Mouse (Mus musculus): ENCODE results near the gene Fgd6. TPM values are rescaled to one million over a fixed set of nuclear protein-coding genes. Genes with fewer than 3 reads are reported as not detected.

The Fgd6 gene
- polyA plus RNA-seq, 1 experiment from 2014 or later: 2.2 TPM

- H3K36me3 ChIP-seq (ENCODE audit: control insufficient read depth, insufficient read depth): peaks cover 11% of the 10 kb centered on the region; the same call in 1 of the 2 replicates
- H3K4me2 ChIP-seq (replicated peaks; ENCODE audit: low read depth): no peak overlapping the region
- H3K4me3 ChIP-seq (ENCODE audit: low read depth, low read length): no peak overlapping the region
- H3K9me3 ChIP-seq (ENCODE audit: control insufficient read depth): no peaks in the 10 kb centered on the region
- H3K4me1 ChIP-seq (replicated peaks; ENCODE audit: control insufficient read depth, insufficient read depth, low read length): 0 out of 2 replicates have a peak, but pooled peaks cover 2% of the 10 kb centered on the region
- no peak overlapping the region for H3K9ac ChIP-seq (ENCODE audit: low read depth, low read length)
- no peak for TF ChIP-seq CTCF (IDR thresholded peaks at IDR 0.05; ENCODE audit: low read depth)
- no peaks in the 10 kb centered on the region for H3K27me3 ChIP-seq (replicated peaks; ENCODE audit: control insufficient read depth, insufficient read depth, low read length)
- 54% methylated on average over 12 of the region's 12 CpGs for WGBS
- ATAC-seq: peak; percentile 70
- no peak overlapping the region for H3K27ac ChIP-seq (ENCODE audit: low read depth, low read length)
Observed at GRCm38 (mm10) chr10:94116781-94117340, 81.1 kb downstream of the Fgd6 start.

DNA sequence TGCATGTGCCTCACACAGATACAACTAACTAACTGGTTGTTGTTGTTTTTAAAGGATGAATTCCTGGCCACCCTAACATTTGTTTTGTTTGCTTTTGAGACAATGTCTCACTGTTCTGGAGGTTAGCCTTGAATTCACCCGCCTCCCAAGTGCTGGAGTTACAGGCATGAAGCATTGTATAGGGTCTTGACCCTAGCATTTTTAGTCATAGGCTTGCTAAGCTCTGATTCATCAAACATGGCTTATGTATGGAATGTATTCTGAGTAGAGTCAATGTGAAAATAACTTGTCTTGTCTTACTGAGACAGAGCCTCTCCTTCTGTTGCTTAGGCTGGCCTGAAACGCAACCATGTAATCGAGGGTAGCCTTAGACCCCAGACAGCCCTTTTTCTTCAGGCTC, 82.1 kb downstream of the Fgd6 start:
- no peak overlapping the region for H3K9ac ChIP-seq (ENCODE audit: low read depth, low read length)
- H3K4me1 ChIP-seq (replicated peaks; ENCODE audit: control insufficient read depth, insufficient read depth, low read length): 0 out of 2 replicates have a peak, but pooled peaks cover 2% of the 10 kb centered on the region
- no peak overlapping the region for H3K4me3 ChIP-seq (ENCODE audit: low read depth, low read length)
- TF ChIP-seq CTCF (IDR thresholded peaks at IDR 0.05; ENCODE audit: low read depth): no peak
- H3K36me3 ChIP-seq (ENCODE audit: control insufficient read depth, insufficient read depth): peaks cover 11% of the 10 kb centered on the region; the same call in 1 of the 2 replicates
- no peak for ATAC-seq
- no peaks in the 10 kb centered on the region for H3K9me3 ChIP-seq (ENCODE audit: control insufficient read depth)
- WGBS: 94% methylated on average over 3 of the region's 3 CpGs
- H3K27ac ChIP-seq (ENCODE audit: low read depth, low read length): no peak overlapping the region
- no peak overlapping the region for H3K4me2 ChIP-seq (replicated peaks; ENCODE audit: low read depth)
- no peaks in the 10 kb centered on the region for H3K27me3 ChIP-seq (replicated peaks; ENCODE audit: control insufficient read depth, insufficient read depth, low read length)

DNA sequence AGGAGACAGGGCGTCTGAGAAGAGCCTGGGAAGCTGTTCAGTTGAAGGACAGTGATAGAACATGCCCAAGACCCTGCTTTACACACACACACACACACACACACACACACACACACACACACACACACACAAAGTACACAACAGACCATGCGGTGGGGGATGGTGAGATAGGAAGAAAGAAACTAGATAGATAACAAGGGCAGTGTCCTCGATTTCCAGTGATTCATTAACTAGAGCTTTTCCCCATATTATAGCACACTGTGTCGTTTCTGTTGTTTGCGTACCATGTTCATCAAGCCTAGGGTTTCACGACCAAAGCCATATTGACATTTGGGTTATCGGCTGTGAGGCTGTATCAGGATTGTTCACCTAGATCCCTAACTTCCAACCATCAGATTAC, 83.2 kb downstream of the Fgd6 start:
- no peaks in the 10 kb centered on the region for H3K27me3 ChIP-seq (replicated peaks; ENCODE audit: control insufficient read depth, insufficient read depth, low read length)
- 0 out of 2 replicates have a peak, but pooled peaks cover 2% of the 10 kb centered on the region for H3K4me1 ChIP-seq (replicated peaks; ENCODE audit: control insufficient read depth, insufficient read depth, low read length)
- no peaks in the 10 kb centered on the region for H3K9me3 ChIP-seq (ENCODE audit: control insufficient read depth)
- TF ChIP-seq CTCF (IDR thresholded peaks at IDR 0.05; ENCODE audit: low read depth): no peak
- H3K4me3 ChIP-seq (ENCODE audit: low read depth, low read length): no peak overlapping the region
- H3K36me3 ChIP-seq (ENCODE audit: control insufficient read depth, insufficient read depth): peaks cover 20% of the 10 kb centered on the region; the same call in 1 of the 2 replicates
- no peak overlapping the region for H3K9ac ChIP-seq (ENCODE audit: low read depth, low read length)
- H3K4me2 ChIP-seq (replicated peaks; ENCODE audit: low read depth): peak overlapping the region; percentile 32
- H3K27ac ChIP-seq (ENCODE audit: low read depth, low read length): no peak overlapping the region
- no peak for ATAC-seq
- WGBS: 48% methylated on average over 7 of the region's 7 CpGs

GRCm38 (mm10) chr10:94120676-94121075, 84.9 kb downstream of the Fgd6 start:
- peaks cover 26% of the 10 kb centered on the region; the same call in 1 of the 2 replicates for H3K36me3 ChIP-seq (ENCODE audit: control insufficient read depth, insufficient read depth)
- H3K4me3 ChIP-seq (ENCODE audit: low read depth, low read length): no peak overlapping the region
- H3K27me3 ChIP-seq (replicated peaks; ENCODE audit: control insufficient read depth, insufficient read depth, low read length): no peaks in the 10 kb centered on the region
- no peak overlapping the region for H3K9ac ChIP-seq (ENCODE audit: low read depth, low read length)
- WGBS: 88% methylated on average over 9 of the region's 9 CpGs
- no peak for TF ChIP-seq CTCF (IDR thresholded peaks at IDR 0.05; ENCODE audit: low read depth)
- no peak overlapping the region for H3K27ac ChIP-seq (ENCODE audit: low read depth, low read length)
- no peak for ATAC-seq
- H3K9me3 ChIP-seq (ENCODE audit: control insufficient read depth): no peaks in the 10 kb centered on the region
- H3K4me2 ChIP-seq (replicated peaks; ENCODE audit: low read depth): no peak overlapping the region
- 0 out of 2 replicates have a peak, but pooled peaks cover 2% of the 10 kb centered on the region for H3K4me1 ChIP-seq (replicated peaks; ENCODE audit: control insufficient read depth, insufficient read depth, low read length)

DNA sequence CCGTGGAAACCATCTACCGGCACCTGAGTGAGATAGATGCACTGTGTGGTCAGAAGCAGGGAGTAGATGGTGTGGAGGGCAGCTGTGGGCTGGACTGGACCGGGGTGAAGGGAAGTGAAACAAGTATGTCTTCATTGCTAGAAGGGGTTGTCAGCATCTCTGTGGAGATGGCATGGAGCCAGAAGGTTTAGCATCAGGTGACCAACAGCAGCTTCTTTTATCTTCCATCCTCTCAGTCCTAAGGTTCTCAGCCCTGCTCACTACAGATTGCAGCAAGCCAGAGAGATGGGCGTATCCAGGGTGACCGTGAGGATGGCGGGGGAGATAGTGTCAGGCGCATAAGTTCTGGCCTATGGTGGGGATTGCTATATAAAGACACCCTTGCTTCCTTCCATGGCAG, 86.8 kb downstream of the Fgd6 start:
- H3K9ac ChIP-seq (ENCODE audit: low read depth, low read length): no peak overlapping the region
- 0 out of 2 replicates have a peak, but pooled peaks cover 2% of the 10 kb centered on the region for H3K4me1 ChIP-seq (replicated peaks; ENCODE audit: control insufficient read depth, insufficient read depth, low read length)
- H3K4me3 ChIP-seq (ENCODE audit: low read depth, low read length): no peak overlapping the region
- ATAC-seq: no peak
- WGBS: 88% methylated on average over 7 of the region's 7 CpGs
- no peak for TF ChIP-seq CTCF (IDR thresholded peaks at IDR 0.05; ENCODE audit: low read depth)
- H3K27ac ChIP-seq (ENCODE audit: low read depth, low read length): no peak overlapping the region
- H3K27me3 ChIP-seq (replicated peaks; ENCODE audit: control insufficient read depth, insufficient read depth, low read length): no peaks in the 10 kb centered on the region
- H3K36me3 ChIP-seq (ENCODE audit: control insufficient read depth, insufficient read depth): peaks cover 32% of the 10 kb centered on the region
- H3K4me2 ChIP-seq (replicated peaks; ENCODE audit: low read depth): no peak overlapping the region
- H3K9me3 ChIP-seq (ENCODE audit: control insufficient read depth): no peaks in the 10 kb centered on the region

DNA sequence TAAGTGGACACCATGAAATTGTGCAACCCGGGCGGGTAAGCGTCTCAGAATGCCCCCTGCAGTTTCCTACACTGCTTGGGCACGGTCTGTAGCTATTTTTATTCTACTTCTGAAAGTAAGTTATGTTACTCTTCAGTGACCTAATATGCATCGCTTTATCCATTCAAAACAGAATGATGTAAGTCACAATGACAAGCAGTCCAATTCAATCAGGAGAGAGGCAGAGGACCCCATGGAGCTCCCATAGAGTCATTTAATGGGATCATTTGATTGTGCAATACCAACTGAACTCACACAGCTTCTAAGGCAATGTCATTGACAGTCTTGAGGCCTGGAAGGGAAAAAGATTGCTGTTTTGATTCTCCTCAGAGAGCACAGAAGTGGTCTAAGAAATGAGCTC, 87.8 kb downstream of the Fgd6 start:
- no peak for ATAC-seq
- no peak overlapping the region for H3K9ac ChIP-seq (ENCODE audit: low read depth, low read length)
- no peak overlapping the region for H3K27ac ChIP-seq (ENCODE audit: low read depth, low read length)
- H3K4me3 ChIP-seq (ENCODE audit: low read depth, low read length): no peak overlapping the region
- TF ChIP-seq CTCF (IDR thresholded peaks at IDR 0.05; ENCODE audit: low read depth): no peak
- H3K4me1 ChIP-seq (replicated peaks; ENCODE audit: control insufficient read depth, insufficient read depth, low read length): 0 out of 2 replicates have a peak, but pooled peaks cover 2% of the 10 kb centered on the region
- no peaks in the 10 kb centered on the region for H3K9me3 ChIP-seq (ENCODE audit: control insufficient read depth)
- H3K4me2 ChIP-seq (replicated peaks; ENCODE audit: low read depth): no peak overlapping the region
- H3K27me3 ChIP-seq (replicated peaks; ENCODE audit: control insufficient read depth, insufficient read depth, low read length): no peaks in the 10 kb centered on the region
- 93% methylated on average over 5 of the region's 5 CpGs for WGBS
- peaks cover 32% of the 10 kb centered on the region for H3K36me3 ChIP-seq (ENCODE audit: control insufficient read depth, insufficient read depth)

All from intestine, postnatal 0 days (tissue).